Mouse (Mus musculus) bone marrow macrophage, adult 2 months (primary cell): ENCODE measurements at regions not wholly inside any gene's neighbourhood (a gene's known extent, or its start where the extent isn't known, plus 50 kb on each side); places are given as distances from the start of the nearest gene placed in this dataset.

Experiments used
- H3K27ac ChIP-seq: 2 replicates; pipeline ENCODE4 v1.5.1; 2012; ENCODE audit warnings: low read depth, low read length; ENCODE audit not compliant: insufficient read depth
- H3K4me1 ChIP-seq: 2 replicates; pipeline ENCODE4 v1.6.1; 2012; ENCODE audit warnings: low read length; ENCODE audit not compliant: control insufficient read depth, insufficient read depth
- H3K4me3 ChIP-seq: 2 replicates; pipeline ENCODE4 v1.5.1; 2012; ENCODE audit warnings: mild to moderate bottlenecking, low read length, moderate library complexity; ENCODE audit not compliant: insufficient read depth
- CTCF ChIP-seq: IDR thresholded peaks from 2 replicates; pipeline ENCODE4 v1.5.1; 2012; ENCODE audit warnings: low read depth, mild to moderate bottlenecking, low read length, moderate library complexity
- POLR2A ChIP-seq: IDR thresholded peaks from 2 replicates; pipeline ENCODE4 v1.6.1; 2012; ENCODE audit warnings: mild to moderate bottlenecking, low read depth, low read length, borderline replicate concordance

GRCm38 (mm10) chr4:84065457-84066124 is 540.2 kb downstream of the Ccdc171 start:
- Histone ChIP-seq H3K4me3 (no peak overlapping the region), H3K27ac (no peak overlapping the region), H3K4me1 (no peaks in the 10 kb centered on the region)
- TF ChIP-seq CTCF (no peak), POLR2A (no peak)

- no peak overlapping the region for H3K27ac ChIP-seq
These were observed 542.7 kb downstream of the Ccdc171 start for GRCm38 (mm10) chr4:84067931-84068575.

GRCm38 (mm10) chr4:84068947-84069663 is 543.8 kb downstream of the Ccdc171 start:
- no peak for TF ChIP-seq CTCF
- no peak for TF ChIP-seq POLR2A
- Histone ChIP-seq H3K4me1 (no peaks in the 10 kb centered on the region), H3K4me3 (no peak overlapping the region), H3K27ac (no peak overlapping the region)

More at GRCm38 (mm10) chr4:84067931-84068575, 542.7 kb downstream of the Ccdc171 start:
- no peaks in the 10 kb centered on the region for H3K4me1 ChIP-seq
- TF ChIP-seq POLR2A, result no peak
- no peak for TF ChIP-seq CTCF
- no peak overlapping the region for H3K4me3 ChIP-seq

- Histone ChIP-seq H3K27ac (no peak overlapping the region), H3K4me1 (no peaks in the 10 kb centered on the region), H3K4me3 (no peak overlapping the region)
- TF ChIP-seq POLR2A (no peak), CTCF (no peak)
These were observed 544.3 kb downstream of the Ccdc171 start for GRCm38 (mm10) chr4:84069681-84070080.

GRCm38 (mm10) chr4:84070089-84070488 is 544.7 kb downstream of the Ccdc171 start:
- TF ChIP-seq CTCF, result no peak
- no peak for TF ChIP-seq POLR2A
- no peak overlapping the region for H3K4me3 ChIP-seq
- no peak overlapping the region for H3K27ac ChIP-seq
- H3K4me1 ChIP-seq, result no peaks in the 10 kb centered on the region

GRCm38 (mm10) chr4:84072096-84072495 is 546.8 kb downstream of the Ccdc171 start:
- no peak overlapping the region for H3K27ac ChIP-seq
- no peak overlapping the region for H3K4me3 ChIP-seq
- no peaks in the 10 kb centered on the region for H3K4me1 ChIP-seq
- TF ChIP-seq POLR2A (no peak), CTCF (no peak)

GRCm38 (mm10) chr4:84076526-84076925 is 551.2 kb downstream of the Ccdc171 start:
- Histone ChIP-seq H3K4me1 (no peaks in the 10 kb centered on the region), H3K4me3 (no peak overlapping the region), H3K27ac (no peak overlapping the region)
- TF ChIP-seq POLR2A, result no peak
- TF ChIP-seq CTCF, result no peak

- Histone ChIP-seq H3K27ac (no peak overlapping the region), H3K4me3 (no peak overlapping the region), H3K4me1 (no peaks in the 10 kb centered on the region)
- no peak for TF ChIP-seq POLR2A
- no peak for TF ChIP-seq CTCF
These were observed 554.2 kb downstream of the Ccdc171 start for GRCm38 (mm10) chr4:84079516-84079915.

- H3K27ac ChIP-seq, result no peak overlapping the region
- TF ChIP-seq CTCF (no peak), POLR2A (no peak)
- no peaks in the 10 kb centered on the region for H3K4me1 ChIP-seq
- H3K4me3 ChIP-seq, result no peak overlapping the region
These were observed 556.2 kb downstream of the Ccdc171 start for GRCm38 (mm10) chr4:84081518-84081917.

GRCm38 (mm10) chr4:84088166-84088565 is 562.8 kb downstream of the Ccdc171 start:
- H3K4me3 ChIP-seq, result no peak overlapping the region
- H3K4me1 ChIP-seq, result no peaks in the 10 kb centered on the region
- no peak overlapping the region for H3K27ac ChIP-seq
- TF ChIP-seq CTCF (no peak), POLR2A (no peak)
